In genomic region chr11:120804769-120805168, GRCm38 (mm10) we compare ENCODE assay signal across 19 mouse cellular contexts. TPM values are rescaled to one million over a fixed set of nuclear protein-coding genes. Genes with fewer than 3 reads are reported as not detected.
DNase-seq lines count a peak whose midpoint lies in the region; TF ChIP-seq lines count a peak whose summit lies in the region.
"Had no signal": no experiment of that assay in that cellular context is flagged by ENCODE, and none has a peak within 500 bp of the region (broad histone marks: within the 10 kb centered on the region; RNA-seq: fewer than 3 reads in every experiment).

No protein-coding gene starts in this region.

- H3K27me3 ChIP-seq in myocyte (ENCODE audit: control insufficient read depth, insufficient read depth, insufficient read length), result no peaks in the 10 kb centered on the region
- H3K27me3 ChIP-seq: embryonic facial prominence, embryonic 12.5 days; forebrain, embryonic 13.5 days; forebrain, embryonic 15.5 days; Patski had no signal

- DNase-seq in 416B (ENCODE audit: low read depth) (peak; percentile 26), R1 (ENCODE audit: low read depth, low spot score) (peak; percentile 37)
- no peak for DNase-seq in embryo, embryonic 10 days (ENCODE audit: low spot score)
- no peak for DNase-seq in retina, postnatal 1 day
- DNase-seq: adrenal gland, adult 8-10 months; adrenal gland, postnatal 14 days; adrenal gland, postnatal 36 days; cerebellum, adult 11-12 months; cerebellum, adult 2 months; cerebellum, adult 9-10 months; cerebellum, postnatal 10 days; cerebellum, postnatal 25 days; forebrain, postnatal 0 days had no signal

- peaks cover 26% of the 10 kb centered on the region for H3K36me3 ChIP-seq in myocyte (ENCODE audit: control insufficient read depth, insufficient read depth)

- H3K4me3 ChIP-seq in myocyte, result no peak overlapping the region
- H3K4me3 ChIP-seq: embryonic facial prominence, embryonic 10.5 days; embryonic facial prominence, embryonic 12.5 days; forebrain, embryonic 13.5 days; forebrain, embryonic 15.5 days had no signal

- no peak overlapping the region for H3K4me2 ChIP-seq in myocyte (ENCODE audit: low read depth)
- H3K4me2 ChIP-seq: embryonic facial prominence, embryonic 12.5 days; forebrain, embryonic 13.5 days; forebrain, embryonic 15.5 days had no signal

- H3K79me2 ChIP-seq in myocyte (ENCODE audit: control insufficient read depth, insufficient read depth), result no peaks in the 10 kb centered on the region

- no peak for TF ChIP-seq POLR2A in myocyte (IDR thresholded peaks at IDR 0.05; ENCODE audit: insufficient read length, low read depth)

- no peak overlapping the region for H3ac ChIP-seq in myocyte (ENCODE audit: control insufficient read depth, insufficient read length)

TF ChIP-seq in myocyte, 11 proteins besides CTCF, POLR2A, EP300 and RAD21:
- TF ChIP-seq CEBPB (IDR thresholded peaks at IDR 0.05; ENCODE audit: insufficient read depth, poor library complexity, severe bottlenecking) (no peak), SRF (IDR thresholded peaks at IDR 0.05; ENCODE audit: control insufficient read depth, insufficient read length, low read depth) (no peak), POLR2AphosphoS2 (IDR thresholded peaks at IDR 0.05; ENCODE audit: insufficient read length, low read depth) (peak; percentile 54), USF1 (IDR thresholded peaks at IDR 0.05; ENCODE audit: low read depth) (no peak), MYOG (IDR thresholded peaks at IDR 0.05; ENCODE audit: control insufficient read depth in 1 of 3, insufficient read depth in 1 of 3, insufficient read length in 2 of 3, low read depth in 2 of 3) (no peak), MAX (IDR thresholded peaks at IDR 0.05; ENCODE audit: low read depth) (no peak), TCF3 (IDR thresholded peaks at IDR 0.05; ENCODE audit: insufficient read length, low read depth) (no peak), TCF12 (IDR thresholded peaks at IDR 0.05; ENCODE audit: insufficient read depth, poor library complexity, severe bottlenecking) (no peak)

RNA-seq across cellular contexts. Expression of gene Dus1l, which starts 8.6 kb away (rescaled TPM):
- polyA plus RNA-seq in myocyte (2012; fragmentation: generic; extraction: Trizol), result 58.3 TPM

RNA-seq across cellular contexts. Expression of gene Fasn, which starts 19.6 kb away (rescaled TPM):
- polyA plus RNA-seq in myocyte (2012; fragmentation: generic; extraction: Trizol), result 226 TPM

RNA-seq across cellular contexts. Expression of gene Gps1, which starts 20.7 kb away (rescaled TPM):
- 179 TPM for polyA plus RNA-seq in myocyte (2012; fragmentation: generic; extraction: Trizol)

RNA-seq across cellular contexts. Expression of gene Rfng, which starts 20.8 kb away (rescaled TPM):
- polyA plus RNA-seq in myocyte (2012; fragmentation: generic; extraction: Trizol), result 19.7 TPM

RNA-seq across cellular contexts. Expression of gene Hmga1b, which starts 42.2 kb away (rescaled TPM):
- 130 TPM for polyA plus RNA-seq in myocyte (2012; fragmentation: generic; extraction: Trizol)

Comparison
In these comparisons a context has a peak if more than half of its experiments do, and no peak if none do; other contexts are left out.
1. DNase-seq: peak in 416B (single experiment) and R1 (single experiment); none in embryo, embryonic 10 days (single experiment) and retina, postnatal 1 day (single experiment).